ENCODE assay signal across 8 mouse cellular contexts in genomic region chr2:4558651-4559203, GRCm38 (mm10).
DNase-seq lines count a peak whose midpoint lies in the region; ATAC-seq lines count a peak whose summit lies in the region.

No protein-coding gene starts in this region.

- no peaks in the 10 kb centered on the region for H3K9me3 ChIP-seq in forebrain, embryonic 10.5 days
- no peaks in the 10 kb centered on the region for H3K9me3 ChIP-seq in limb, embryonic 12.5 days
- no peaks in the 10 kb centered on the region for H3K9me3 ChIP-seq in stomach, embryonic 14.5 days (ENCODE audit: control insufficient read depth, low read depth, low read length)

- H3K4me1 ChIP-seq in forebrain, embryonic 10.5 days = peaks cover 94% of the 10 kb centered on the region
- peaks cover 85% of the 10 kb centered on the region for H3K4me1 ChIP-seq in limb, embryonic 12.5 days (replicated peaks)
- H3K4me1 ChIP-seq in stomach, embryonic 14.5 days (ENCODE audit: control insufficient read depth, insufficient read depth, low read length) = peaks cover 48% of the 10 kb centered on the region

- peak overlapping the region; percentile 94 for H3K27ac ChIP-seq in forebrain, embryonic 10.5 days
- peak overlapping the region; percentile 97 for H3K27ac ChIP-seq in limb, embryonic 12.5 days
- H3K27ac ChIP-seq in stomach, embryonic 14.5 days (ENCODE audit: low read length) = peak overlapping the region; percentile 96

- peaks cover 17% of the 10 kb centered on the region for H3K36me3 ChIP-seq in forebrain, embryonic 10.5 days (replicated peaks)
- peaks cover 17% of the 10 kb centered on the region; the same call in 1 of the 2 replicates for H3K36me3 ChIP-seq in limb, embryonic 12.5 days
- no peaks in the 10 kb centered on the region for H3K36me3 ChIP-seq in stomach, embryonic 14.5 days (ENCODE audit: control insufficient read depth, insufficient read depth, low read length)

- peak overlapping the region; percentile 63 for H3K4me2 ChIP-seq in limb, embryonic 12.5 days
- H3K4me2 ChIP-seq in stomach, embryonic 14.5 days (replicated peaks; ENCODE audit: low read depth, low read length) = peak overlapping the region; percentile 76

- H3K27me3 ChIP-seq in forebrain, embryonic 10.5 days (ENCODE audit: poor library complexity, severe bottlenecking) = no peaks in the 10 kb centered on the region
- H3K27me3 ChIP-seq in limb, embryonic 12.5 days = no peaks in the 10 kb centered on the region
- H3K27me3 ChIP-seq in stomach, embryonic 14.5 days (ENCODE audit: control insufficient read depth, insufficient read depth, low read length) = no peaks in the 10 kb centered on the region

- peak; percentile 62 for DNase-seq in embryo, embryonic 10 days (ENCODE audit: low spot score)
- DNase-seq in embryo, embryonic 9.5 days (ENCODE audit: extremely low spot score) = no peak
- peak; percentile 26 for DNase-seq in 416B (ENCODE audit: low read depth)
- no peak for DNase-seq in forebrain, embryonic 10.5 days (ENCODE audit: extremely low spot score, low spot score)
- DNase-seq in urinary bladder, postnatal 36 days (ENCODE audit: low spot score in 2 of 2) = no peak
- DNase-seq in gastrocnemius, postnatal 25 days = no peak

- H3K4me3 ChIP-seq in forebrain, embryonic 10.5 days = peak overlapping the region; percentile 59
- peak overlapping the region; percentile 49 for H3K4me3 ChIP-seq in limb, embryonic 12.5 days (replicated peaks)
- H3K4me3 ChIP-seq in stomach, embryonic 14.5 days (ENCODE audit: low read depth, low read length) = peak overlapping the region; percentile 39

- peak overlapping the region; percentile 63 for H3K9ac ChIP-seq in limb, embryonic 12.5 days (replicated peaks)
- H3K9ac ChIP-seq in stomach, embryonic 14.5 days (replicated peaks; ENCODE audit: low read depth, low read length) = peak overlapping the region; percentile 41

- 17% methylated on average over 8 of the region's 8 CpGs for WGBS in forebrain, embryonic 10.5 days
- 17% methylated on average over 8 of the region's 8 CpGs for WGBS in limb, embryonic 12.5 days
- WGBS in stomach, embryonic 14.5 days = 14% methylated on average over 8 of the region's 8 CpGs

- no peak for ATAC-seq in limb, embryonic 12.5 days (ENCODE audit: insufficient number of reproducible peaks, insufficient read depth, low FRiP score, low TSS enrichment, low read depth)
- ATAC-seq in stomach, embryonic 14.5 days (ENCODE audit: insufficient number of reproducible peaks, insufficient read depth, low FRiP score, low read depth) = no peak

Comparison
In these comparisons a context has a peak if more than half of its experiments do, and no peak if none do; other contexts are left out.
1. DNase-seq: peak in embryo, embryonic 10 days (single experiment) and 416B (single experiment); none in embryo, embryonic 9.5 days (single experiment), forebrain, embryonic 10.5 days (single experiment), urinary bladder, postnatal 36 days (0 of 2) and gastrocnemius, postnatal 25 days (single experiment).
2. Peak in every context shown above with its lines, with median percentiles within 50 percentile points of each other: H3K27ac ChIP-seq and H3K4me3 ChIP-seq.